Mouse (Mus musculus): ENCODE measurements around the gene Tubb5. TPM values are rescaled to one million over a fixed set of nuclear protein-coding genes. Genes with fewer than 3 reads are reported as not detected.

The Tubb5 gene
- 364 and 441 TPM in 2 replicates for polyA plus RNA-seq (2012; rRNA removed; ENCODE audit: low replicate concordance)

GRCm38 (mm10) chr17:35838122-35838544 lies at the start of gene Tubb5:
Gene Tubb5, minus strand, starts transcription at chr17:35838306.

DNA sequence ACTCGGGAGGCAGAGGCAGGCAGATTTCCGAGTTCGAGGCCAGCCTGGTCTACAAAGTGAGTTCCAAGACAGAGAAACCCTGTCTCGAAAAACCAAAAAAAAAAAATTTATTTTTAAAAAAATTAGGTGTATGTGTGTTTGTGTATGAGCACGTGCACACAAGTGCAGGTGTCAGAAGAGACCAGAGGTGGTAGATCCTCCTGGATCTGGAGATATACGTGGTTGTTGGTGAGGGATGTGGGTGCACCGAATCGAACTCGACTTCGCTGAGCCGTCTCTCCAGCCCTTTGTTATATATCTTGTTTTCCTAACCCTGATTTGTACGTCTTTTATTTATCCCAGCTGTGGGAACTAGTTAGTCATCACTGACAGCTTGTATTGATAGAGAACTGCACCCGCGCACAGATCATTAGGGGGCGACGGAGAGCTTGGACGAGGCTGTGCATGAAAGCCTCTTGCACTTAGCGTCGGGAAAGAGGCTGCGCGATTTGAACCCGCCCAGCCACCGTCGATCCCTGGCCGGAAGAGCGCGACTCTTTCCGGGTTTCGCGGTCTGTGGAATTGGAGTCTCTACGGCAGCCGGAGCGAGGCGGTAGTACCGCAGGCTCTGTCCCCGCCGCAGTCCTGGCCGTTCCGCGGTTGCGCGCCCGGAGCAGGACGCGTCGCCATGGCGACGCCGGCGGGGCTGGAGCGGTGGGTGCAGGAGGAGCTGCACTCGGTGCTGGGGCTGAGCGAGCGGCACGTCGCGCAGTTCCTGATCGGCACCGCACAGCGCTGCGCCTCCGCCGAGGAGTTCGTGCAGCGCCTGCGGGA lies 41.3 kb upstream of the Tubb5 start, which contains the start of gene Dhx16:
Gene Dhx16 (plus strand): TSS at position 575 of the 813 bp plus-strand sequence.

DNA sequence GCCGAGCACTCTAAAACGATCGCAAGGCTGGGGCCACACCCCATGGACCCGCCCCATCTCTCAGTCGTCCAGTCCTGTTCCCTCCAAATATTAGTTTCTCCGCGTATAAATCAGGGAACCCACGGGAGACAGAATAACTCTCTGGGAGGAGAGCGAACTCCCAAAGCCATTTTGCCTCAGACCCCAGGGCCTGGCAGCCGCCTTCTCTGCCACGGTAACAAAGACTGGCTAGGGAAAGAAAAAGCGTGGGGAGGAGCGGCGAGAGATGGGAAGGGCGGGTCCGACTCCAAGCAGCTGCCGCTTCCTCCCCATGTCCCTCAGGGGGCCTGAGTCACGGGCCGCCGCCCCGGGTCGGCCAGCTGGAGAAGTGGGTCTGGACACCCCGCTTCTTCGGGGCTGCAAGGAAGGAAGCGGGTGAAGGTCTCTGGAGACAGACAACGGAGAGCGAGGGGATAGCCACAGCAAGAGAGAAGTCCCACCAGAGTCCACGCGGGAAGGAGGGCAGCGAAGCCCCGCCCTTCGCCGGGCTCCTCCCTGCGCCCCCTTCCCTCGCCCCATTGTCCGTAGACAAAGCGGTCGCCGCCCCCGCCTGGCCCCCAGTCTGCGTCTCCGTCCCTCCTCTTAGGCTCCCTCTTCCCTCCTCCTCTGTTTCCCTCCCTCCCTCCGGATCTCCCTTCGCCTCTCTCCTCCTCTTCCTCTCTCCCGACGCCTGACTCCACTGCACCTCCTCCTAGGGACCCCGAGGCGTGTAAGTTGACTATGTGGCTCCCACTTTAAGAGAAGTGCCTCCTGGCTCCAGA lies 27.6 kb upstream of the Tubb5 start, which contains the start of gene Ppp1r18:
Gene Ppp1r18 (plus strand): TSS at position 113 of the 800 bp plus-strand sequence.

GRCm38 (mm10) chr17:35861198-35861857 lies 23.2 kb upstream of the Tubb5 start, which contains the start of gene Nrm:
Gene Nrm, plus strand, starts transcription at chr17:35861318.

DNA sequence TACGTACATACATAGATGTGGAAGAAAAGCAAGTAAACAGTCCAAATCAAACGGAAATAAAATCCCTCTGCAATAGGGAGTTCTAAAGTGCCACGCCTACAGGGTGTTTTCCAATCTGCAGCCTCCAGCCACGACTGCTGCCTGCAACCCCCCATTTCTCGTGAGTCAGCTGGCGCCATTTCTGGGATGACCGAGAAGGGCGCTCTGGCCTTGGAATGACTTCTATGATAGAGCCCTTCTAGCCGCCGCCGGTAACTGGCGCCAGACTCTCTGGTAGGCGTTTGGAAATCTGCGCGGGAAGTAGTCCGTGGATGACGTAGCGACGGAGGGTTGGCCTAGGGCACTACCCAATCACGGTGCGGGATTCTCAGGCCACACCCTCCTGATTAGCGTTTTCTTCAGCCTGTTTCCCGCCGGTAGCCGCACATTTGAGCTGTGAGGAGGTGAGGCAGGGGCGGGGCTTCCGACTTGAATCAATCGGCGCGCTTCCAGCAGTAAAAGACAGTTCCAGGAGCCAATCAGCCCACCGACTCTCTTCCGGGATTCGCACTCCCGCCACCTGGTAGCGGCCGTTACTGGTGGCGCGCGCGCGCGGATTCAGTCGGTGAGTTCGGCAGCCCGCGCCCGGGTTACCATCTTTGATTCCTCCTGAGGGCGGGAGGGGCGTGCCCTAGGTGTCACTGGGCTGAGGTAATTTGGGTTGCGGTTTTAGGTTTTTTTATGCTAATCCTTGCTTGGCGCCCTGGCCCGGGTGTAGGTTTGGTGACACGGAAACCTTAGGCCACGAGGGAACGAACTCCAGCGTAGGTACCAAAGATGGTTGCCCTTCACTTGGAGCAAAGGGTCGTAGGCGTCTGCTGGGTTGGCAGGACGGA lies 3.2 kb upstream of the Tubb5 start, which contains the start of gene Mdc1:
Gene Mdc1 (plus strand): TSS at position 440 of the 875 bp plus-strand sequence.

GRCm38 (mm10) chr17:35822964-35823937 lies 14.9 kb downstream of the Tubb5 start, which contains the start of gene Flot1:
Gene Flot1, plus strand, starts transcription at chr17:35823230.

DNA sequence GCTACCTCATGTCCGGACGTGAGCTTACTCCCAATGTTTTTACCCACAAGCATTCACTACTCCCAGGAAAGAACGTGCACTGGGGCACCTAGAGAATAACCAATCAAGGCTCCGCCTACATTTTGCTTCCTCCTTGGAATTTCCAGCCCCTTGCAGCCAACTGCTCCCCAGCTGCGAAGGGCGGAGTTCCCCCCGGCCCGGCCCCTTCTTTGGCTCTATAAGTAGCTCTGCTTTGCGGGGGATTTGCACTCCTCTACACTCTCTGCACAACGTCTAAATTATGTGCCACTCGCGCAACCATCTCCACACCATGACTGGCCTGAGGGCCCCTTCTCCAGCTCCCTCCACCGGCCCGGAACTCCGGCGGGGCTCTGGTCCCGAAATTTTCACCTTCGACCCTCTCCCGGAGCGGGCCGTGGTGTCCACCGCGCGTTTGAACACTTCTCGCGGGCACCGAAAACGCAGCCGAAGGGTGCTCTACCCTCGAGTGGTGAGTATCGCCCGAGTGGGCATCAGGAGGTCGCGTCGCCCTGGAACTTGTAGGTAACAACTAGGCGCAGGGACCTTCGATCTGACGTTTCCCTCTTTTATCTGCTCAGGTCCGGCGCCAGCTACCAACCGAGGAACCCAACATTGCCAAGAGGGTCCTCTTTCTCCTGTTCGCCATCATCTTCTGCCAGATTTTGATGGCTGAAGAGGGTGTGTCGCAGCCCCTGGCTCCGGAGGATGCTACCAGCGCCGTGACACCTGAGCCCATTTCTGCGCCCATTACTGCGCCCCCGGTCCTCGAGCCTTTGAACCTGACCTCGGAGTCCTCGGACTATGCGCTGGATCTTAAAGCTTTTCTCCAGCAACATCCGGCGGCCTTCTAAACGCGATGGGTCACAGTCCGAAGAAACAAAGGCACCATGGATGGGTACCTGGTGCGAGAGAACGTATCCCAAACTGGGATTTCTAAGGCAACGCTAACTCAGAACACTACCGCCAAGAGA lies 16.4 kb downstream of the Tubb5 start, which contains the start of gene Ier3:
Gene Ier3 (plus strand): TSS at position 246 of the 992 bp plus-strand sequence.

Other genes with a start within 250 kb of the Tubb5 start
- not detected in 2 replicates for gene Sfta2, start 236.8 kb downstream of the Tubb5 start, polyA plus RNA-seq (2012; rRNA removed; ENCODE audit: low replicate concordance)
- gene Gm9573, start 211.7 kb downstream of the Tubb5 start, polyA plus RNA-seq (2012; rRNA removed; ENCODE audit: low replicate concordance): not detected in 2 replicates
- gene Mucl3, start 194.6 kb downstream of the Tubb5 start, polyA plus RNA-seq (2012; rRNA removed; ENCODE audit: low replicate concordance): not detected in 2 replicates
- 29.6 and 63.8 TPM in 2 replicates for gene Vars2, start 170.7 kb downstream of the Tubb5 start, polyA plus RNA-seq (2012; rRNA removed; ENCODE audit: low replicate concordance)
- 29.5 and 31.8 TPM in 2 replicates for gene Gtf2h4, start 164.6 kb downstream of the Tubb5 start, polyA plus RNA-seq (2012; rRNA removed; ENCODE audit: low replicate concordance)
- gene Ddr1, start 133.7 kb downstream of the Tubb5 start, polyA plus RNA-seq (2012; rRNA removed; ENCODE audit: low replicate concordance): 39.2 and 64.6 TPM in 2 replicates
- 16.7 and 21.8 TPM in 2 replicates for gene Ier3, start 16.6 kb downstream of the Tubb5 start, polyA plus RNA-seq (2012; rRNA removed; ENCODE audit: low replicate concordance)
- gene Flot1, start 15.1 kb downstream of the Tubb5 start, polyA plus RNA-seq (2012; rRNA removed; ENCODE audit: low replicate concordance): 63.0 and 72.5 TPM in 2 replicates
- gene Mdc1, start 3.2 kb upstream of the Tubb5 start, polyA plus RNA-seq (2012; rRNA removed; ENCODE audit: low replicate concordance): 9.6 and 11.0 TPM in 2 replicates
- gene Nrm, start 23.0 kb upstream of the Tubb5 start, polyA plus RNA-seq (2012; rRNA removed; ENCODE audit: low replicate concordance): 34.4 and 39.7 TPM in 2 replicates
- 78.6 and 130 TPM in 2 replicates for gene Ppp1r18, start 27.3 kb upstream of the Tubb5 start, polyA plus RNA-seq (2012; rRNA removed; ENCODE audit: low replicate concordance)
- gene Dhx16, start 41.5 kb upstream of the Tubb5 start, polyA plus RNA-seq (2012; rRNA removed; ENCODE audit: low replicate concordance): 57.7 and 68.8 TPM in 2 replicates
- gene 2310061I04Rik, start 59.1 kb upstream of the Tubb5 start, polyA plus RNA-seq (2012; rRNA removed; ENCODE audit: low replicate concordance): 74.6 and 74.7 TPM in 2 replicates
- 63.9 and 77.1 TPM in 2 replicates for gene Atat1, start 71.8 kb upstream of the Tubb5 start, polyA plus RNA-seq (2012; rRNA removed; ENCODE audit: low replicate concordance)
- gene Mrps18b, start 78.1 kb upstream of the Tubb5 start, polyA plus RNA-seq (2012; rRNA removed; ENCODE audit: low replicate concordance): 79.5 and 120 TPM in 2 replicates
- 26.1 and 34.0 TPM in 2 replicates for gene Ppp1r10, start 78.1 kb upstream of the Tubb5 start, polyA plus RNA-seq (2012; rRNA removed; ENCODE audit: low replicate concordance)
- 55.9 and 71.4 TPM in 2 replicates for gene Abcf1, start 131.5 kb upstream of the Tubb5 start, polyA plus RNA-seq (2012; rRNA removed; ENCODE audit: low replicate concordance)
- gene Gnl1, start 141.5 kb upstream of the Tubb5 start, polyA plus RNA-seq (2012; rRNA removed; ENCODE audit: low replicate concordance): 20.7 and 37.2 TPM in 2 replicates
- 22.1 and 26.9 TPM in 2 replicates for gene Prr3, start 141.9 kb upstream of the Tubb5 start, polyA plus RNA-seq (2012; rRNA removed; ENCODE audit: low replicate concordance)
- 8.3 and 9.4 TPM in 2 replicates for gene H2-T24, start 182.3 kb upstream of the Tubb5 start, polyA plus RNA-seq (2012; rRNA removed; ENCODE audit: low replicate concordance)
- gene H2-T23, start 194.5 kb upstream of the Tubb5 start, polyA plus RNA-seq (2012; rRNA removed; ENCODE audit: low replicate concordance): 279 and 344 TPM in 2 replicates
- 100 and 107 TPM in 2 replicates for gene H2-T22, start 204.4 kb upstream of the Tubb5 start, polyA plus RNA-seq (2012; rRNA removed; ENCODE audit: low replicate concordance)
- 0.20 TPM in 1 of 2 replicates, not detected in the other for gene Gm6034, start 204.7 kb upstream of the Tubb5 start, polyA plus RNA-seq (2012; rRNA removed; ENCODE audit: low replicate concordance)
- gene Gm11127, start 220.1 kb upstream of the Tubb5 start, polyA plus RNA-seq (2012; rRNA removed; ENCODE audit: low replicate concordance): 0.18 TPM in 1 of 2 replicates, not detected in the other